Comparison of ENCODE assay signal across 25 mouse cellular contexts in genomic region chr19:14795910-14796309, GRCm38 (mm10).
"Had no signal": no experiment of that assay in that cellular context is flagged by ENCODE, and none has a peak within 500 bp of the region (broad histone marks: within the 10 kb centered on the region; RNA-seq: fewer than 3 reads in every experiment).

No protein-coding gene starts in this region.

- H3K4me1 ChIP-seq: embryonic facial prominence, embryonic 10.5 days; embryonic facial prominence, embryonic 12.5 days; embryonic facial prominence, embryonic 13.5 days; embryonic facial prominence, embryonic 15.5 days; forebrain, embryonic 12.5 days; forebrain, embryonic 13.5 days; forebrain, embryonic 15.5 days had no signal

- H3K36me3 ChIP-seq: embryonic facial prominence, embryonic 10.5 days; embryonic facial prominence, embryonic 12.5 days; embryonic facial prominence, embryonic 13.5 days; embryonic facial prominence, embryonic 15.5 days; forebrain, embryonic 10.5 days; forebrain, embryonic 12.5 days; forebrain, embryonic 15.5 days had no signal

- H3K27ac ChIP-seq: embryonic facial prominence, embryonic 10.5 days; embryonic facial prominence, embryonic 12.5 days; embryonic facial prominence, embryonic 13.5 days; embryonic facial prominence, embryonic 15.5 days; forebrain, embryonic 10.5 days; forebrain, embryonic 12.5 days; forebrain, embryonic 13.5 days; forebrain, embryonic 15.5 days; gastrocnemius, adult 2 months; heart, adult 2 months had no signal

- H3K4me2 ChIP-seq: embryonic facial prominence, embryonic 12.5 days; embryonic facial prominence, embryonic 13.5 days; embryonic facial prominence, embryonic 15.5 days; forebrain, embryonic 12.5 days; forebrain, embryonic 13.5 days; forebrain, embryonic 15.5 days had no signal

- H3K9ac ChIP-seq: embryonic facial prominence, embryonic 12.5 days; embryonic facial prominence, embryonic 13.5 days; embryonic facial prominence, embryonic 15.5 days; forebrain, embryonic 12.5 days; forebrain, embryonic 13.5 days; forebrain, embryonic 15.5 days; forebrain, postnatal 0 days had no signal

- H3K27me3 ChIP-seq: embryonic facial prominence, embryonic 13.5 days; embryonic facial prominence, embryonic 15.5 days had no signal

- DNase-seq: cerebellum, adult 9-10 months; cerebellum, adult 9-11 months; cerebellum, postnatal 10 days; cerebellum, postnatal 14 days; cerebellum, postnatal 25 days; cerebellum, postnatal 36 days; embryo, embryonic 11 days; forebrain, postnatal 0 days; gastrocnemius, adult 2 months; gastrocnemius, postnatal 10 days; gastrocnemius, postnatal 14 days; gastrocnemius, postnatal 25 days; gastrocnemius, postnatal 36 days; heart, adult 11 months; heart, adult 18-20 months; heart, adult 2 months had no signal

- H3K9me3 ChIP-seq: embryonic facial prominence, embryonic 10.5 days; embryonic facial prominence, embryonic 12.5 days; embryonic facial prominence, embryonic 13.5 days; embryonic facial prominence, embryonic 15.5 days; forebrain, embryonic 10.5 days; forebrain, embryonic 12.5 days; forebrain, embryonic 13.5 days; forebrain, embryonic 15.5 days had no signal

- H3K4me3 ChIP-seq: embryonic facial prominence, embryonic 10.5 days; embryonic facial prominence, embryonic 12.5 days; embryonic facial prominence, embryonic 13.5 days; embryonic facial prominence, embryonic 15.5 days; erythroblast, embryonic 14.5 days; forebrain, embryonic 10.5 days; forebrain, embryonic 12.5 days; forebrain, embryonic 13.5 days; forebrain, embryonic 15.5 days; gastrocnemius, adult 2 months; heart, adult 2 months had no signal
